Mouse (Mus musculus) cortical plate, adult 2 months (tissue): ENCODE data around the gene Kif13a.

Source experiments
- CTCF ChIP-seq: fragments of 200-500 bp; IDR thresholded peaks from 2 replicates; pipeline ENCODE4 v1.5.1; 2011; ENCODE audit warnings: mild to moderate bottlenecking, control low read depth, low read length; ENCODE audit not compliant: insufficient read depth; ENCODE audit errors: extremely low read depth
- POLR2A ChIP-seq: fragments of 200-500 bp; IDR thresholded peaks from 2 replicates; pipeline ENCODE4 v1.6.1; 2011; ENCODE audit warnings: mild to moderate bottlenecking, low read length, control low read depth; ENCODE audit not compliant: insufficient read depth; ENCODE audit errors: extremely low read depth

- no peak for TF ChIP-seq CTCF
- TF ChIP-seq POLR2A: no peak
Measured at GRCm38 (mm10) chr13:46902568-46903255, 27.0 kb downstream of the Kif13a start.
